Mouse (Mus musculus) CH12.LX (cell line): ENCODE data around the gene Hamp2. TPM values are rescaled to one million over a fixed set of nuclear protein-coding genes. Genes with fewer than 3 reads are reported as not detected.
A peak's percentile ranks its signal among the peaks of the same experiment; 100 is the strongest.
"Not testable (repeated sequence)": the region's sequence is repeated elsewhere in the genome, so short reads cannot be mapped to it uniquely, and the experiment has no call there.

ENCODE experiments used
- DNase-seq: peaks from one replicate; pipeline ENCODE4 v3.0.0-alpha.2; 2013; ENCODE audit errors: extremely low read depth
- H3K27ac ChIP-seq: 2 replicates; pipeline ENCODE4 v1.5.1; 2012; ENCODE audit warnings: low read depth, mild to moderate bottlenecking, control low read depth, moderate library complexity; ENCODE audit not compliant: insufficient read depth
- H3K27me3 ChIP-seq: replicated peaks from 2 replicates; pipeline ENCODE3; 2012; ENCODE audit warnings: inconsistent platforms
- H3K36me3 ChIP-seq, 2 experiments: replicated peaks in 1 of 2; 2 replicates each; pipeline versions ENCODE3 to v1.6.1; 2012; ENCODE audit warnings: inconsistent platforms in 1 of 2, low read length in 1 of 2, mild to moderate bottlenecking in 1 of 2, mixed read lengths in 1 of 2, moderate library complexity in 1 of 2; ENCODE audit not compliant: control insufficient read depth in 1 of 2, insufficient read depth in 1 of 2
- H3K4me1 ChIP-seq, 2 experiments: 2 replicates each; pipeline ENCODE4 v1.6.1; 2012; ENCODE audit warnings: inconsistent platforms in 1 of 2, moderate library complexity in 1 of 2; ENCODE audit not compliant: insufficient read depth in 2 of 2, control insufficient read depth in 1 of 2
- H3K4me2 ChIP-seq: 2 replicates; pipeline ENCODE4 v1.6.1; 2012; ENCODE audit warnings: low read depth, mild to moderate bottlenecking, control low read depth; ENCODE audit not compliant: poor library complexity, insufficient read depth, severe bottlenecking
- H3K4me3 ChIP-seq, 3 experiments: fragments of 150-350 bp in 1 of 3; sonication (generic) in 1 of 3; replicated peaks in 1 of 3; 2 replicates each; pipeline versions ENCODE3 to v1.5.1; 2011 to 2012; ENCODE audit warnings: low read depth in 2 of 3, low read length in 2 of 3, mild to moderate bottlenecking in 2 of 3, moderate library complexity in 2 of 3, control low read depth in 1 of 3, improper control_type of control experiment in 1 of 3, inconsistent platforms in 1 of 3, mixed read lengths in 1 of 3; ENCODE audit not compliant: poor library complexity in 1 of 3
- H3K79me2 ChIP-seq: replicated peaks from 2 replicates; pipeline ENCODE4 v1.6.1; 2012; ENCODE audit warnings: mild to moderate bottlenecking, moderate library complexity; ENCODE audit not compliant: control insufficient read depth, poor library complexity, insufficient read depth, severe bottlenecking; ENCODE audit errors: extremely low read depth
- H3K9ac ChIP-seq: 2 replicates; pipeline ENCODE4 v1.6.1; 2012; ENCODE audit warnings: low read depth, mild to moderate bottlenecking, control low read depth, moderate library complexity; ENCODE audit not compliant: insufficient read depth
- H3K9me3 ChIP-seq: replicated peaks from 2 replicates; pipeline ENCODE3; 2012; ENCODE audit warnings: low read length, inconsistent platforms, mixed read lengths
- EP300 ChIP-seq: IDR thresholded peaks from 2 replicates; pipeline ENCODE4 v1.6.1; 2011; ENCODE audit warnings: low read length, improper control_type of control experiment
- HCFC1 ChIP-seq: IDR thresholded peaks from 2 replicates; pipeline ENCODE4 v1.6.1; 2012; ENCODE audit warnings: low read depth, mild to moderate bottlenecking, inconsistent platforms, low read length, improper control_type of control experiment
- KAT2A ChIP-seq: IDR thresholded peaks from 2 replicates; pipeline ENCODE4 v1.6.1; 2012; ENCODE audit warnings: low read length, improper control_type of control experiment, inconsistent platforms; ENCODE audit not compliant: insufficient replicate concordance
- MEF2A ChIP-seq: IDR thresholded peaks from 2 replicates; pipeline ENCODE4 v1.6.1; 2014; ENCODE audit warnings: low read depth, mild to moderate bottlenecking, inconsistent platforms, low read length, improper control_type of control experiment, borderline replicate concordance
- MXI1 ChIP-seq: IDR thresholded peaks from 2 replicates; pipeline ENCODE4 v1.6.1; 2011; ENCODE audit warnings: mild to moderate bottlenecking, low read depth, low read length, improper control_type of control experiment
- MYC ChIP-seq: IDR thresholded peaks from 2 replicates; pipeline ENCODE4 v1.6.1; 2011; ENCODE audit warnings: low read depth, mild to moderate bottlenecking, improper control_type of control experiment, low read length
- PAX5 ChIP-seq: IDR thresholded peaks from 2 replicates; pipeline ENCODE4 v1.6.1; 2012; ENCODE audit warnings: low read length, inconsistent platforms, mixed read lengths
- POLR2AphosphoS2 ChIP-seq: IDR thresholded peaks from 2 replicates; pipeline ENCODE4 v1.6.1; 2011; ENCODE audit warnings: low read depth, low read length, improper control_type of control experiment
- TBP ChIP-seq: conservative IDR thresholded peaks from 2 replicates; pipeline ENCODE4 v1.6.1; 2011; ENCODE audit warnings: low read depth, low read length, improper control_type of control experiment
- TCF12 ChIP-seq: IDR thresholded peaks from 2 replicates; pipeline ENCODE4 v1.6.1; 2014; ENCODE audit warnings: low read depth, mild to moderate bottlenecking, inconsistent platforms, low read length, improper control_type of control experiment
- UBTF ChIP-seq: IDR thresholded peaks from 2 replicates; pipeline ENCODE4 v1.6.1; 2012; ENCODE audit warnings: low read depth, mild to moderate bottlenecking, inconsistent platforms, low read length, improper control_type of control experiment, moderate library complexity
- USF1 ChIP-seq: IDR thresholded peaks from 2 replicates; pipeline ENCODE4 v1.6.1; 2014; ENCODE audit warnings: low read depth, mild to moderate bottlenecking, inconsistent platforms, low read length, improper control_type of control experiment
- ZKSCAN1 ChIP-seq: IDR thresholded peaks from 2 replicates; pipeline ENCODE4 v1.6.1; 2012; ENCODE audit warnings: low read depth, inconsistent platforms, low read length, improper control_type of control experiment, borderline replicate concordance
- dilution Hi-C: fragments of 300-500 bp; cut with MboI; formaldehyde crosslinking; loops from 2 replicates; pipeline ENCODE4 v1.14.3; 2020; ENCODE audit warnings: low sequenced_read_pairs; ENCODE audit not compliant: extremely low pct_unique_long_range_greater_than_20kb, extremely low pct_ligation_motif_present
- in situ Hi-C: fragments of 300-500 bp; cut with MboI; formaldehyde crosslinking; loops from 3 replicates; pipeline ENCODE4 v1.14.3; 2019; ENCODE audit warnings: low sequenced_read_pairs, low pct_ligation_motif_present, low pct_unique_long_range_greater_than_20kb, mixed read lengths
- polyA plus RNA-seq: library from polyadenylated mRNA; unstranded; fragments of >175 nt; gene quantifications from 2 replicates; pipeline ENCODE4 v1.2.1, GENCODE M21; 2012; ENCODE audit warnings: low read depth; ENCODE audit not compliant: insufficient read length
- total RNA-seq, 2 experiments: library from RNA; depleted of rRNA; stranded (reverse); fragments of 300-350 nt in 1 of 2; fragments of >200 nt in 1 of 2; gene quantifications; 2 replicates each; pipeline ENCODE4 v1.2.3; 2012 to 2014

Gene Hamp2
- total and polyA plus RNA-seq, 3 experiments = not detected

- TF ChIP-seq TBP (0 out of 2 replicates have a peak, but pooled peaks have one; percentile 17), MYC (no peak), UBTF (0 out of 2 replicates have a peak, but pooled peaks have one; percentile 39)
- H3K36me3 ChIP-seq = peaks cover 48 to 70% of the 10 kb centered on the region in 2 experiments
- in situ Hi-C loops = no loop called here
- no peaks in the 10 kb centered on the region; the same call in 1 of the 2 replicates for H3K79me2 ChIP-seq
- dilution Hi-C loops = no loop called here
- H3K4me1 ChIP-seq = peaks cover 20 to 46% of the 10 kb centered on the region in 2 experiments
- no peak overlapping the region for H3K4me3 ChIP-seq
- no peak overlapping the region for H3K9ac ChIP-seq
- DNase-seq = peak; percentile 39
- no peaks in the 10 kb centered on the region for H3K27me3 ChIP-seq
- peak overlapping the region; percentile 7; the same call in 1 of the 2 replicates for H3K27ac ChIP-seq
- H3K9me3 ChIP-seq = no peaks in the 10 kb centered on the region
- no peak overlapping the region for H3K4me2 ChIP-seq
These were observed 29.0 kb upstream of the Hamp2 start for GRCm38 (mm10) chr7:30953459-30953858.

GRCm38 (mm10) chr7:30952441-30953265, 28.2 kb upstream of the Hamp2 start:
- in situ Hi-C loops = no loop called here
- TF ChIP-seq PAX5 = no peak
- no peak for TF ChIP-seq MYC
- no peak for TF ChIP-seq USF1
- TF ChIP-seq HCFC1 = no peak
- no peak for TF ChIP-seq TCF12
- no peak for TF ChIP-seq KAT2A
- no peak for TF ChIP-seq MXI1
- no peak for TF ChIP-seq ZKSCAN1
- no peak for TF ChIP-seq MEF2A
- TF ChIP-seq POLR2AphosphoS2 = no peak
- no peak for TF ChIP-seq EP300
- no peak for TF ChIP-seq TBP

GRCm38 (mm10) chr7:30949902-30950301, 25.4 kb upstream of the Hamp2 start:
- H3K9ac ChIP-seq, H3K79me2 ChIP-seq, H3K27ac ChIP-seq, in situ Hi-C loops, H3K27me3 ChIP-seq, H3K4me2 ChIP-seq, H3K9me3 ChIP-seq, dilution Hi-C loops, H3K4me3 ChIP-seq, DNase-seq: not testable (repeated sequence)
- H3K36me3 ChIP-seq = peaks cover 64 to 77% of the 10 kb centered on the region in 2 experiments
- peaks cover 10 to 32% of the 10 kb centered on the region in 2 experiments for H3K4me1 ChIP-seq

More at GRCm38 (mm10) chr7:30952441-30953265, 28.2 kb upstream of the Hamp2 start:
- Histone ChIP-seq H3K27me3 (no peaks in the 10 kb centered on the region), H3K36me3 (peaks cover 52 to 67% of the 10 kb centered on the region in 2 experiments), H3K79me2 (no peaks in the 10 kb centered on the region; the same call in 1 of the 2 replicates), H3K4me3 (no peak overlapping the region), H3K9ac (no peak overlapping the region), H3K9me3 (no peaks in the 10 kb centered on the region), H3K27ac (no peak overlapping the region), H3K4me2 (no peak overlapping the region), H3K4me1 (peaks cover 15 to 38% of the 10 kb centered on the region in 2 experiments)
- dilution Hi-C loops = no loop called here
- no peak for DNase-seq
